Mouse (Mus musculus) heart, embryonic 13.5 days (tissue): ENCODE data around the gene Vmn2r45. TPM values are rescaled to one million over a fixed set of nuclear protein-coding genes. Genes with fewer than 3 reads are reported as not detected.
"Not testable (repeated sequence)": the region's sequence is repeated elsewhere in the genome, so short reads cannot be mapped to it uniquely, and the experiment has no call there.

Experiments used
- ATAC-seq: fragments of 200-750 bp; cut with Nextera tagmentation; 2 replicates; pipeline ENCODE4 v1.8.0; 2017; ENCODE audit warnings: moderate TSS enrichment; ENCODE audit not compliant: insufficient number of reproducible peaks, low FRiP score, low TSS enrichment; ENCODE audit errors: extremely low read depth
- H3K27ac ChIP-seq: fragments of 300-500 bp; sonication (generic); replicated peaks from 2 replicates; pipeline ENCODE4 v1.5.1; 2015; ENCODE audit warnings: moderate library complexity, mild to moderate bottlenecking, inconsistent platforms
- H3K27me3 ChIP-seq: fragments of 300-500 bp; sonication (generic); replicated peaks from 2 replicates; pipeline ENCODE4 v1.6.1; 2015; ENCODE audit warnings: mild to moderate bottlenecking, inconsistent platforms
- H3K36me3 ChIP-seq: fragments of 300-500 bp; sonication (generic); 2 replicates; pipeline ENCODE4 v1.6.1; 2015; ENCODE audit warnings: mild to moderate bottlenecking, inconsistent platforms
- H3K4me1 ChIP-seq: fragments of 300-500 bp; sonication (generic); 2 replicates; pipeline ENCODE4 v1.6.1; 2015; ENCODE audit warnings: inconsistent platforms
- H3K4me2 ChIP-seq: fragments of 300-500 bp; sonication (generic); 2 replicates; pipeline ENCODE4 v1.6.1; 2015; ENCODE audit warnings: inconsistent platforms, mild to moderate bottlenecking, moderate library complexity
- H3K4me3 ChIP-seq: fragments of 300-500 bp; sonication (generic); 2 replicates; pipeline ENCODE4 v1.5.1; 2015; ENCODE audit warnings: moderate library complexity, mild to moderate bottlenecking, inconsistent platforms
- H3K9ac ChIP-seq: fragments of 300-500 bp; sonication (generic); 2 replicates; pipeline ENCODE4 v1.6.1; 2015; ENCODE audit warnings: inconsistent platforms, mild to moderate bottlenecking, moderate library complexity
- H3K9me3 ChIP-seq: fragments of 300-500 bp; sonication (generic); 2 replicates; pipeline ENCODE4 v1.6.1; 2016; ENCODE audit warnings: inconsistent platforms
- WGBS: fragments of 180-500 bp; shearing (Covaris S2); methylation state at CpG from one replicate; pipeline ENCODE4 v1.1.7; 2015; ENCODE audit warnings: mixed read lengths; 5-methylcytosine and 5-hydroxymethylcytosine counted together
- polyA plus RNA-seq: library from polyadenylated mRNA; unstranded; fragments of >200 nt; fragmentation: Nextera tagmentation; extraction: Ambion mirVana; gene quantifications from 2 replicates; pipeline ENCODE4 v1.2.1, GENCODE M21; 2015

Gene Vmn2r45
- polyA plus RNA-seq: not detected in 2 replicates

DNA sequence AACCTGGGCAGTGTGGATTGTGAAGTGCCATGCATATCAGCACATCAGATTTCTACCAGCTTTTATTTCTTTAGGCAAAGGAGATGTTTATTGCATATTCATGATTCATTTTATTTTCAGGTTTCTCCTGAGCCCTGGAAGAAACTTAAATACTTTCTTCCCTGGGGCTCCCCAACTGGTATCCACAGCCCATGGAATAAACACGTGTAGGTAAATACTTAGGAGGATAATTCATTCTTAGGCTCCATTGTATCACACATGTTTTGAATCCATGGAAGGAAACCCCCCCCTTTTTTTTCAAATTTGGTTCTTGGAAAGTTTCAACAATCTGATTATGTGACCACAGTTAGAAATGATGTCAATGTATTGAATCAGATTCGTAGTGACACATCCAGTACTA is at the start of gene Vmn2r45:
Vmn2r45 (minus strand) TSS at position 101 of the 400 bp plus-strand sequence.
- H3K9me3 ChIP-seq, H3K4me2 ChIP-seq, H3K4me3 ChIP-seq, H3K9ac ChIP-seq, H3K36me3 ChIP-seq, H3K27ac ChIP-seq, H3K4me1 ChIP-seq, H3K27me3 ChIP-seq, ATAC-seq: not testable (repeated sequence)
- WGBS: 33% methylated on average over 2 of the region's 2 CpGs

Other genes starting within 250 kb of the Vmn2r45 start
- not detected in 2 replicates for gene Vmn2r43, start 228.5 kb downstream of the Vmn2r45 start, polyA plus RNA-seq
- not detected in 2 replicates for gene Vmn2r44, start 105.7 kb downstream of the Vmn2r45 start, polyA plus RNA-seq